Mouse (Mus musculus) stomach, postnatal 0 days (tissue): Measurements from ENCODE around the gene Aqp9.

ENCODE experiments used
- CTCF ChIP-seq: IDR thresholded peaks from 2 replicates; pipeline ENCODE4 v1.5.1; 2016; ENCODE audit warnings: antibody characterized with exemption, low read depth, mild to moderate bottlenecking, moderate library complexity
- EP300 ChIP-seq: optimal IDR thresholded peaks from 2 replicates; pipeline ENCODE3; 2016; ENCODE audit warnings: antibody characterized with exemption

DNA sequence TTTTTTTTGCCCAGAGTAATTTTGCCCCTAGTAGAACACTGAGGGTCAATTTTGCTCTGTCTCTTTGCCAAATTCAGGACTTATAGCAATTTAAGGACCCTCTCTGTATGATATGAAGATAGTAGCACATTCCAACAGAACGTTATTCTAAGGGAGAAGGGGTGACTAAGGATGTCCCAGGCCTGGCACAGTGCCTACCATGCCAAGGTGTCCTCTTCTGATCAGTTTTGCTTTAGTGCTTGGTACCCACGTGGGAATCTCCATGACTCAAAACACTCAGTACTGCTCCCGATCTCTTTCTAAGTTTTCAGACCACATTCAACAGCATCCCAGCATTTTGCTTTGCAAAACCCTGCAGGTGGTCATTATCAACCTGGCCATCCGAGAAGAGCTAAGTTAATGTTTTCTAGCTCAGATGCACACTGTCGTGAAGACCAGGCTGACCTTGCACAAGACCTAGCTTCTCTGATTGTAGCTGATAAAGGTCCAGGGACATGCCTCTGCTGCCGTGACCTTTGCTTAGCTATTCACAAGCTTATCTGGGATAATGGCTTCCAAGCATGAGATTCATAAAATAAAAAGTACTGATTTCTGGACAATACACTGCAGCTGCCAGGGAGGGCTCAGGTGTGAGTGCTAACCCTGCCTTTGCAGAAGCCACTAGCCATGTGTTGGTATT, 31.1 kb downstream of the Aqp9 start:
- no peak for TF ChIP-seq CTCF
- TF ChIP-seq EP300 = no peak
